Mouse (Mus musculus) forebrain, embryonic 15.5 days (tissue): ENCODE data around the gene Usp33. TPM values are rescaled to one million over a fixed set of nuclear protein-coding genes. Genes with fewer than 3 reads are reported as not detected.

ENCODE experiments used
- ATAC-seq: fragments of 200-750 bp; cut with Nextera tagmentation; replicated peaks from 2 replicates; pipeline ENCODE4 v1.8.0; 2017; ENCODE audit warnings: mild to moderate bottlenecking, moderate TSS enrichment, moderate library complexity
- H3K27ac ChIP-seq: fragments of 300-500 bp; sonication (generic); replicated peaks from 2 replicates; pipeline ENCODE4 v1.5.1; 2015; ENCODE audit warnings: mild to moderate bottlenecking, inconsistent platforms
- H3K27me3 ChIP-seq: fragments of 300-500 bp; sonication (generic); 2 replicates; pipeline ENCODE4 v1.6.1; 2015; ENCODE audit warnings: inconsistent platforms
- H3K36me3 ChIP-seq: fragments of 300-500 bp; sonication (generic); 2 replicates; pipeline ENCODE4 v1.6.1; 2015; ENCODE audit warnings: mild to moderate bottlenecking, inconsistent platforms
- H3K4me1 ChIP-seq: fragments of 300-500 bp; sonication (generic); 2 replicates; pipeline ENCODE4 v1.6.1; 2015; ENCODE audit warnings: inconsistent platforms
- H3K4me2 ChIP-seq: fragments of 300-500 bp; sonication (generic); replicated peaks from 2 replicates; pipeline ENCODE4 v1.6.1; 2015; ENCODE audit warnings: mild to moderate bottlenecking, inconsistent platforms
- H3K4me3 ChIP-seq: fragments of 300-500 bp; sonication (generic); 2 replicates; pipeline ENCODE4 v1.5.1; 2015; ENCODE audit warnings: mild to moderate bottlenecking, inconsistent platforms
- H3K9ac ChIP-seq: fragments of 300-500 bp; sonication (generic); replicated peaks from 2 replicates; pipeline ENCODE4 v1.6.1; 2015; ENCODE audit warnings: mild to moderate bottlenecking, inconsistent platforms
- H3K9me3 ChIP-seq: fragments of 300-500 bp; sonication (generic); 2 replicates; pipeline ENCODE4 v1.6.1; 2016; ENCODE audit warnings: inconsistent platforms
- WGBS: fragments of 180-500 bp; shearing (Covaris S2); methylation state at CpG from one replicate; pipeline ENCODE4 v1.1.7; 2015; ENCODE audit warnings: mixed read lengths; 5-methylcytosine and 5-hydroxymethylcytosine counted together
- polyA plus RNA-seq: library from polyadenylated mRNA; unstranded; fragments of >200 nt; fragmentation: Nextera tagmentation; extraction: Ambion mirVana; gene quantifications from 2 replicates; pipeline ENCODE4 v1.2.1, GENCODE M21; 2015

The Usp33 gene
- polyA plus RNA-seq, 1 experiment from 2014 or later = 89.1 TPM

DNA sequence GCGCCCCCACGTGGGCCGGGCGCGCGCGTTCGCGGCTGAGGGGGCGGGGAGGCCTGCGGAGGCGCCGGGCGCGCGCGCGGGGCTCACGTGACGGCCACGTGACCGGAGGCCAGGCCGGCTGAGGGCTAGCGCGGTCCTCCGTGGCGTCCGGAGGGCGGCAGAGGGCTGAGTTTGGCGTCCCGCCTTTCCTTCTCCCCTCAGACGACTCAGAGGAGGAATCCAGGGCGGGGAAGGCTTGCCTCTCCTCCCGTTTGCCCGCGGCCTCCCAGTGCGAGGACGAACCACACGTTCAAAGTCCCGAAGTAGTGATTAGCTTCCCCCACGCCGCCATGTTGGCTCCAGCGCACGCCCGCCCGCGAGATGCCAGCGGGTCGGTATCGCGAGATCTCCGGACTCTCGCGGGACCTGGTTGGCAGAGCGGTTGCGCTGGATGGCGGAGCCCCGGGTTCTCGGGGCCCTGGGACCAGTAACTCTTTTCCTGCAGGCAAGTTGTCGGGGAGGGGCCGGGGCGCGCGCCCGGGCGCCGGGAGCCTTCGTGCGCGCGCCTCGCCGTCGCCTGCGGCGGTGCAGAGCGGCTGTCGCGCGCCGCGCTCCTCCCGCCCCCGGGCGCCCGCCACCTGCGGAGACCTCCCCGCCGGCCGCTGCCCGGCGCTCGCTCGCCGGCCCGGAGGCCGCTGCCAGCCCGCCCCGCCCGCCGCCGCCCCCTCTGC is 50.2 kb downstream of the Usp33 start:
- Histone ChIP-seq H3K4me1 (peaks cover 24% of the 10 kb centered on the region), H3K9me3 (no peaks in the 10 kb centered on the region), H3K27me3 (no peaks in the 10 kb centered on the region), H3K36me3 (peaks cover 10% of the 10 kb centered on the region), H3K4me2 (peak overlapping the region; percentile 77), H3K9ac (peak overlapping the region; percentile 89), H3K27ac (peak overlapping the region; percentile 100), H3K4me3 (peak overlapping the region; percentile 94)
- under 1% methylated on average over 100 of the region's 102 CpGs for WGBS
- peak; percentile 91 for ATAC-seq

DNA sequence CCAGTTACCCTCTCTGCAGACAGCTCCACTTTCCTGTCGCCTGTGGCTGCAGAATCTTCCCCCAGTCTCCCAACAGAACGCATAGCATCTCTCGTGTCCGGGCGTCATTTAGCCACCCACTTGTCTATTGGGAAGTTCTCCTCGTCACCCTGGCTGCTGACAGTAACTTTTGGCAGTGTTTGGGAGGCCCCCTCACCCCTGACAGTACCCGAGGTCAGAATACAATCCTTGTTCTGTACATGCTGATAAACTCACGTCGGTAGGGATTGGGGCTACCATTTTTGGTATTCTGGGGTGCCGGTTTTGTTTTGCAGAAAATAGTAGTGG is 50.7 kb downstream of the Usp33 start:
- Histone ChIP-seq H3K27ac (peak overlapping the region; percentile 100), H3K4me2 (peak overlapping the region; percentile 77), H3K36me3 (peaks cover 5% of the 10 kb centered on the region; the same call in 1 of the 2 replicates), H3K9me3 (no peaks in the 10 kb centered on the region), H3K27me3 (no peaks in the 10 kb centered on the region), H3K4me3 (peak overlapping the region; percentile 94), H3K4me1 (peaks cover 24% of the 10 kb centered on the region), H3K9ac (peak overlapping the region; percentile 89)
- under 1% methylated on average over 10 of the region's 10 CpGs for WGBS
- no peak for ATAC-seq

DNA sequence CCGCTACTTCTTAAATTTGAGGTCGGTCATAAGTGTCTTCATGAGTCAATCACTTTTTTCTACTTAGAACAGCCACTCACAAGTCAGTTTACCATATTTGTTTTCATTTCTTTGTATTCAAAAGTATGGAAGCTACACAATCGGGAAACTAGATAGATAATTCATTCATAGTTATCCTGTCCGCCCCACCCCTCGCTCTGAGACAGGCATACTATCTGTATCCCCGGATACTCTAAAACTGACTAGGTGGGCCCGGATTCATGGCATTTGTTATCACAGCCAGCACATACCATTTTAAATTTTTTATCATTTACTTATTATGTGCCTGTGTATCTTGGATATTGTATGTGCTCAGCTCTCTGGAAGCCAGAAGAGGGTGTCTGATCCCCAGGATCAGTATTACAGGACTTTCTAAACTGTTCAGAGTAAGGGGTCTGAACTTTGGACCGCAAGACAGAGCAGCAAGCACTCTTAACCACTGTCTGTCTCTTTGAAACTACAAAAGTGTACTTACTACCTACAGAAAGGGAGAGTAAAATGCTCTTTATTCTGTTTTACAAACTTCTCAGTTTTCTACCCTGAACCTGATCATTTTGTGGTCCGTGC is 51.2 kb downstream of the Usp33 start:
- ATAC-seq = no peak
- Histone ChIP-seq H3K27me3 (no peaks in the 10 kb centered on the region), H3K27ac (peak overlapping the region; percentile 100), H3K36me3 (peaks cover under 1% of the 10 kb centered on the region; the same call in 1 of the 2 replicates), H3K4me2 (peak overlapping the region; percentile 77), H3K9me3 (no peaks in the 10 kb centered on the region), H3K4me1 (peaks cover 24% of the 10 kb centered on the region), H3K9ac (peak overlapping the region; percentile 89), H3K4me3 (peak overlapping the region; percentile 94)
- 58% methylated on average over 9 of the region's 9 CpGs for WGBS

DNA sequence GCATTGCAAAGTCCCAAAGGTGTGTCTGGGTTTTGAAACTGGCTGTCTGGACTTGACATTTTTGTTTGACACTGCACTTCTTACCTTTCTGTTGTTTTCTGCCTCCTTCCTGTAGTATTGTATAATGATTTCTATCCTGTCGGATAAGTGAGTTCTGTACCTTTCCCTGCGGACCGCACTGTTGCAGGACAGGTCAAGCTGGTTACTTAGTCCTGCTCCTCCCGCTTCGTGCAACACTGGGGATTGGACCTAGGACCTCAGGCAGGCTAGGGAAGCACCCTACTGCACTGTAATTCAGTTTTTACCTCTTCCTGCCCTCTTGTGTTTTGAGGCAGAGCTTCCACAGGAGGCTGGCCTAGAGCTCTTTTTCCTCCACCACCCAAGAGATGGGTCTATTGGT is 54.2 kb downstream of the Usp33 start:
- H3K4me3 ChIP-seq = no peak overlapping the region
- peaks cover 12% of the 10 kb centered on the region for H3K4me1 ChIP-seq
- H3K4me2 ChIP-seq = no peak overlapping the region
- H3K9me3 ChIP-seq = no peaks in the 10 kb centered on the region
- H3K9ac ChIP-seq = no peak overlapping the region
- H3K27me3 ChIP-seq = no peaks in the 10 kb centered on the region
- whole genome bisulfite sequencing = 89% methylated on average over 5 of the region's 5 CpGs
- no peaks in the 10 kb centered on the region for H3K36me3 ChIP-seq
- no peak for ATAC-seq
- no peak overlapping the region for H3K27ac ChIP-seq

DNA sequence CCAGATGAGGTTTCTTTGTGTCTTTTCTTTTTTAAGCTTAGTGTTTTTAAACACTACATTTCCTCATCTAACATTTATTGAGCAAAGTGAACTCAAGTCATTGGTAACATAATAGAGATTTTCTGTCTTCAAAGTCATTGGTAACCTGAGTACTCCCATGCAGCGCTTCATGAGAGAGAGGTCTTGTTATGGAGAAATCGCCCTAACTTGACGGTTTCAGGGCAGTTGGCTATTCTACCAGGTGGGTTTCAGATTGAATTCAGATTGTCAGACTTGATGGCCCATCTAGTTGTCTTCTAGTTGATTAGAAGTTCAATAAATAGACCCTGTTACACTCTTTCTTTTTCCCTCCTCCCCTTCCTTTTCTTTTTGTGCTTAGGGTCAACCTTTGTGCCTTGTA is 54.6 kb downstream of the Usp33 start:
- no peak for ATAC-seq
- Histone ChIP-seq H3K4me3 (no peak overlapping the region), H3K4me1 (peaks cover 12% of the 10 kb centered on the region), H3K4me2 (no peak overlapping the region), H3K9me3 (no peaks in the 10 kb centered on the region), H3K27ac (no peak overlapping the region), H3K9ac (no peak overlapping the region), H3K36me3 (no peaks in the 10 kb centered on the region), H3K27me3 (no peaks in the 10 kb centered on the region)
- WGBS = 83% methylated on average over 3 of the region's 3 CpGs

DNA sequence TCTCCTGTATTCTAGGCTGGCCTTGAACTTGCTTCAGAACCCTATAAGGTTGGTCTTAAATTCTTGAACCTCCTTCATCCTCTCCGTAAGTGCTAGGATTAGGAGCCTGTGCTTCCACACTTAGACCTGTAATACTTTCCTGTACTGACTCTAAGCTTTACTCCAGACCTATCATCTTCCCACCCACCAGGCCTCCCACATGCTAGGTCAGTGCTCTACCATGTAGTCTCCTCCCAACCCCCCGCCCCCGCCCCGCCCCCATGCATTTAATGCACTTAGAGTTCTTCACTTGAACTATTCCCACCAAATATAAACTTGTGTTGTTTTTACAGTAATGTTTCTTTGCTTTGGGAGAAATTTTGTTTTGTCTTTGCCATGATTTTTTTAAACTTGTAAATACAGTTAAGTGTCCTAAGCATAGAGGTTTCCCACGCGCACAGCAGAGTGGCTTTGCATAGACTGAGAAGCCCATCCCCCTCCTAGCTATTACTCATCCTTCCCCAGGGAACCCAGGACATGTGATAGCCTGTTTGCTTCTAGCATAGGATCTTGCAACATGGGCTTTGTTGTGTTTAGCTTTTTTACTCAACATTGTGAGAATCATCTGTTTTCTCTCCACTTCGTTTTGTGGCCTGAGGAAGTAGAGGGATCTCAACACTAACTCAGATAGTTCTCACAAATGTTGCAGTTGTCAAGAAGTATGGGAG is 55.8 kb downstream of the Usp33 start:
- no peaks in the 10 kb centered on the region for H3K36me3 ChIP-seq
- H3K9me3 ChIP-seq = no peaks in the 10 kb centered on the region
- WGBS = 87% methylated on average over 7 of the region's 7 CpGs
- H3K4me3 ChIP-seq = no peak overlapping the region
- no peak for ATAC-seq
- H3K4me2 ChIP-seq = no peak overlapping the region
- no peak overlapping the region for H3K27ac ChIP-seq
- no peak overlapping the region for H3K9ac ChIP-seq
- peaks cover 9% of the 10 kb centered on the region for H3K4me1 ChIP-seq
- no peaks in the 10 kb centered on the region for H3K27me3 ChIP-seq

DNA sequence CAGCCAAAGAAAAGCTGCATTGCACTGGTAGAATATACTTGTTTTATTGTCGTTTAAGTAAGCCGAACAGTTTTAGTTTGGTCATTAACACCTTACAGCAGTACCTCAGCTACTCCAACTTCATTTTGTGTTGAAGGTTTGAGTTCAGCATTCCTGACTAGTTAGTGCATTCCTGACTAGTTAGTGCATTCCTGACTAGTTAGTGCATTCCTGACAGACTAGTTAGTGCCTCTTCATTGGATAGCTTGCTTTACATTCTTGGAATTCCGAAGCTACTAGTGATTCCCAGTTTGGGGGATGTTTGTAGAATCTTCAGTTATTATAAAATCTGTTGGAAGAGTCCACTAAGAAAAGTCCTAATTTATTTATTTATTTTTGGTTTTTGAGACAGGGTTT is 56.4 kb downstream of the Usp33 start:
- peaks cover 3% of the 10 kb centered on the region for H3K4me1 ChIP-seq
- H3K4me3 ChIP-seq = no peak overlapping the region
- no peaks in the 10 kb centered on the region for H3K9me3 ChIP-seq
- H3K4me2 ChIP-seq = no peak overlapping the region
- no peaks in the 10 kb centered on the region for H3K27me3 ChIP-seq
- no peak for ATAC-seq
- WGBS = 95% methylated on average over 3 of the region's 3 CpGs
- H3K27ac ChIP-seq = no peak overlapping the region
- no peaks in the 10 kb centered on the region for H3K36me3 ChIP-seq
- H3K9ac ChIP-seq = no peak overlapping the region

DNA sequence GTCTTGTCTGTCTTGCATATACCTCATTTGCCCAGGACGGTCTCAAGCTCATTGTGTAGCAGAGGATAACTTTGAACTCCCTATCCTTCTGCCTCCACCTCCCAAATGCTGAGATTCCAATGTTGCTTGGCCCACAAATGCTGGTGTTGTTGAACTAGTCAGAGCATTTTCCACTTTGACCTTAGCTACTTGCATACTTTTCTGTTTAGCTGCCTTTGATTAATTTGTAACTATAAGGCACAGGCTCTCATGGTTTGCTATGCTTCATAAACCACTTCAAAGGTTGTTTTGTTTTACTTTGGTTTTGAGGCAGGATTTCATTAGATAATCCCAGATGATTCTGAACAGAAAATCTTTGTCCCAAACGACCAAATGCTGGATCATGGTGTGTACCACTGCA is 57.5 kb downstream of the Usp33 start:
- ATAC-seq = no peak
- Histone ChIP-seq H3K27me3 (no peaks in the 10 kb centered on the region), H3K9ac (no peak overlapping the region), H3K27ac (no peak overlapping the region), H3K4me3 (no peak overlapping the region), H3K4me1 (no peaks in the 10 kb centered on the region), H3K9me3 (no peaks in the 10 kb centered on the region), H3K4me2 (no peak overlapping the region), H3K36me3 (no peaks in the 10 kb centered on the region)
- WGBS = 72% methylated on average over 2 of the region's 2 CpGs

DNA sequence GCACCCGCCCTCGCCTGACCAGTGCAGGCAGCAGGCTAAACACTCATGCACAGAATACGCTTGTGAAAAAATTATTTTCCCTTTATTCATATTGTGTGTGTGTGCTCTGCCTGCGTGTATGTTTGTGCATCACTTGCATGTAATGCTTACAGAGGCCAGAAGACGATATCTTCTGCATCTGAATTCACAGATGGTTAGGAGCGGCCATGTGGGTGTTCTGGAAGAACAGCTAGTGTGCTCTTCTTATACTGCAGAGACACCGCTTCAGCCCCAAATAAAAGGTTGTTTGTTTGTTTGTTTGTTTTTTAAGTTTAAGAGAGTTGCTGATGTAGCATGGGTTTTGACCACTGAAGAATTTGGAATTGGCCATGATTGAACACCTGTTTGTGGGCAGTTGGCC is 59.1 kb downstream of the Usp33 start:
- Histone ChIP-seq H3K36me3 (no peaks in the 10 kb centered on the region), H3K4me2 (no peak overlapping the region), H3K9ac (no peak overlapping the region), H3K27ac (no peak overlapping the region), H3K9me3 (no peaks in the 10 kb centered on the region), H3K4me1 (no peaks in the 10 kb centered on the region), H3K4me3 (no peak overlapping the region), H3K27me3 (no peaks in the 10 kb centered on the region)
- ATAC-seq = no peak
- WGBS = 84% methylated on average over 7 of the region's 7 CpGs

DNA sequence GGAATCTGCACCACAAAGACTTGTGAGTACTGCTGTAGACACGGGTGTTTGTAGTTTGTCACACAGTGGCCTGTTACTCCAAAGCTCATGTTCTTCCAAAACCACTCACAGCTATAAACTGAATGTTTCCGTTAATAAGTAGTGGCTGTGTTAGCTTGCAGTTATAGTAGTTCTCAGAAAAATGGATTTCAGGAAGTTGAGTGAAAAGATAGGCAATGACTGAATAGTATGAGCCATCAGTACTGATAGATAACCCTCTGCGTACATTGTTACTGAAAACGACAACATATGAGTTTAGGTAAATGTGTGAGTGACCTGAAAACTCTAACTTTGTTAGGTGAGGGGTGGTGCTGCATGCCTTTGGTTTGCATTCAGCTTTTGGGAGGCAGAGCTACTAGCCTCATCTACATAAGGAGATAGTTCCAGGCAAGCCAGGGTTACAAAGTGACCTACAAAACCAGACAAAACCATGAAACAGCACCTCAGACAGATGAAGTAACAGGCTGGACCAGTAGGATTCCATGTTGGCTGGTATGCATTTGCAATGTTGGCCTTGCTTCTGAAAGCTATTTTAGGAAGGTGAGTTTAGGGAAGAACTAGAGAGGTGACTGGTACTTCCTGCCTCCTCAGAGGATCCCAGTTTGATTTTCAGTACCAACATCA is 59.8 kb downstream of the Usp33 start:
- 85% methylated on average over 4 of the region's 4 CpGs for WGBS
- ATAC-seq = no peak
- H3K9me3 ChIP-seq = no peaks in the 10 kb centered on the region

DNA sequence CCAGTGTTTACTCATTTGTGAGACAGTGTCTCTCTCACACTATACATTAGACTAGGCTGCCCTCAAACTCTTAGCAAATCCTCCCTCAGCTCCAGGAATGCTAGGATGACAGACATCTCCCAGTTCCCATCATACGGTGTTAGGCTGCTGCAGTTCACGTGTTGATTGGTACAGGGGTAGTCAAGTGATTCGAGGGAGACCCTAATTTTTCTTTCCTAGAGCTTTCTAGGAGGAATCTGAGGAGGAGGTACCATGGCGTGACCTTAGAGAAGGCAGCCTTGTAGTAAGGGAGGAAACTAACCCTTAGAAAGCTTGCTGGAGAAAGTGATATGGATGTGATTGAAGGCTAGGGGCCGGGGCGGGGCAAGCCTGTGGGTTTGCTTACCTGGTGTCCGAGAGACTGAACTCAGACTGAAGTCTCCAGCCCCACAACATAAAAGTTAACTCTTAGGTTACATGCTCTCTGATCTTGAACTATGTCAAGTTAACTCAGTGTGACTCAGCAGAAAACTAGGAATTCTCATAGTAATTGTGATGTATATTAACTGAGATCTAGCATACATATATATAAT is 64.8 kb downstream of the Usp33 start:
- H3K9me3 ChIP-seq = no peaks in the 10 kb centered on the region
- no peak overlapping the region for H3K27ac ChIP-seq
- H3K4me3 ChIP-seq = no peak overlapping the region
- no peaks in the 10 kb centered on the region for H3K36me3 ChIP-seq
- no peak for ATAC-seq
- H3K4me2 ChIP-seq = no peak overlapping the region
- H3K27me3 ChIP-seq = no peaks in the 10 kb centered on the region
- WGBS = 90% methylated on average over 7 of the region's 7 CpGs
- H3K4me1 ChIP-seq = no peaks in the 10 kb centered on the region
- no peak overlapping the region for H3K9ac ChIP-seq

More for the DNA sequence above, 59.8 kb downstream of the Usp33 start:
- H3K27me3 ChIP-seq = no peaks in the 10 kb centered on the region
- H3K4me3 ChIP-seq = no peak overlapping the region
- no peak overlapping the region for H3K27ac ChIP-seq
- H3K4me2 ChIP-seq = no peak overlapping the region
- no peaks in the 10 kb centered on the region for H3K36me3 ChIP-seq
- H3K4me1 ChIP-seq = no peaks in the 10 kb centered on the region
- no peak overlapping the region for H3K9ac ChIP-seq

DNA sequence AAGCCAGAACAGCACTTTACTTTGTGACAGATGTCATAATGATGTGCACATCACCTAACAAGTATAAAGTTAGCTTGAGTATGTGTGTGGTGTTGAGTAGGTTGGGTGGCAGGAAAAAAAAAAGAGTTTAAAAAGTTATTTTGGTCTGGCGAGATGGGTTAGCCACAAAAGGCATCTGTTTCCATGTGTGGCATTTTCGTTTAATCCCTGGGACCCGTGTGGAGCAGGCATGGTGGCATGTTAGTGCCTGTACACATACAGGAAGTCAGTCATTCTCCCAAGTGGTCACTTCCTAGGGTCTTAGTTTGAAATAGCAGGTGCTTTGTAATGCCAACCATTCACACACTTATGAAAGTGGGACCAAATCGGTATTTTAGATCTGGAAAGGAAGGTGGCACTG is 66.1 kb downstream of the Usp33 start:
- Histone ChIP-seq H3K36me3 (no peaks in the 10 kb centered on the region), H3K9me3 (no peaks in the 10 kb centered on the region), H3K27me3 (no peaks in the 10 kb centered on the region), H3K4me1 (no peaks in the 10 kb centered on the region), H3K4me3 (no peak overlapping the region), H3K9ac (no peak overlapping the region), H3K4me2 (no peak overlapping the region), H3K27ac (no peak overlapping the region)
- no peak for ATAC-seq
- WGBS = 90% methylated on average over 4 of the region's 4 CpGs
